Mouse (Mus musculus): ENCODE measurements around the gene Cul9.

GRCm38 (mm10) chr17:46595336-46595735, 49.1 kb upstream of the Cul9 start:
- TF ChIP-seq POLR2A (IDR thresholded peaks at IDR 0.05; ENCODE audit: low read depth, low read length) (no peak), CTCF (IDR thresholded peaks at IDR 0.05; ENCODE audit: borderline replicate concordance, insufficient read depth, low read length) (no peak)
